Mouse (Mus musculus): ENCODE results near the gene Klhl21. TPM values are rescaled to one million over a fixed set of nuclear protein-coding genes. Genes with fewer than 3 reads are reported as not detected.

Klhl21 gene
- polyA plus RNA-seq, 1 experiment from 2014 or later = 4.2 TPM

GRCm38 (mm10) chr4:151972221-151972967 lies 36.2 kb upstream of the Klhl21 start:
- Histone ChIP-seq H3K27me3 (ENCODE audit: insufficient read depth, low read length) (no peaks in the 10 kb centered on the region), H3K9me3 (ENCODE audit: low read length) (no peaks in the 10 kb centered on the region), H3K4me3 (ENCODE audit: low read depth, low read length) (no peak overlapping the region), H3K9ac (replicated peaks) (no peak overlapping the region), H3K4me1 (ENCODE audit: insufficient read depth) (no peaks in the 10 kb centered on the region), H3K36me3 (replicated peaks; ENCODE audit: insufficient read depth, low read length) (peaks cover 61% of the 10 kb centered on the region), H3K27ac (ENCODE audit: low read depth) (no peak overlapping the region), H3K4me2 (ENCODE audit: low read depth, low read length) (no peak overlapping the region)
- DNase-seq (no peak), ATAC-seq (0 out of 2 replicates have a peak, but pooled peaks have one; percentile 21)
- no peak for TF ChIP-seq EP300 (IDR thresholded peaks at IDR 0.05; ENCODE audit: low read depth)
- peak; percentile 82 for TF ChIP-seq CTCF (IDR thresholded peaks at IDR 0.05; ENCODE audit: low read depth)
- 75% methylated on average over 10 of the region's 10 CpGs for WGBS (ENCODE audit: insufficient replicate concordance)

DNA sequence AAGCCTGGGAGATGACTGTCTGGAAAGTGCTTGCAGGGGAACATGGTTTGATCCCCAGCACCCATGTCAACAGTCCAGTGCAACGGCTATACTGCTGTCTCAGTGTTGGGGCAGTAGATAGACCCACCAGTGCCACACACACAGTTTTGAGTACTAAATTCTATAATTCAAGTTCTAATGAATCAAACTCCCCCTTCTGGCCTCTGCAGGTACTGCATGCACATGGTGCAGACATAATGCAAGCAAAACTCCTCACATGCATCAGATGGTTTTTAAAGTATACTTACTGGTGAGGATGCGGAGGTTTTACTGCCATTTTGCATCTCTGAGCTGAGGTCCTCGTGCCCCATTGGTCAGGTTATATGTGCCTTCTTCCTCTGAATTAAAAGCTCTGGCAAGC lies 33.2 kb upstream of the Klhl21 start:
- no peak overlapping the region for H3K9ac ChIP-seq (replicated peaks)
- 0 out of 2 replicates have a peak, but pooled peaks cover 2% of the 10 kb centered on the region for H3K4me1 ChIP-seq (ENCODE audit: insufficient read depth)
- H3K36me3 ChIP-seq (replicated peaks; ENCODE audit: insufficient read depth, low read length) = peaks cover 56% of the 10 kb centered on the region
- no peak overlapping the region for H3K4me3 ChIP-seq (ENCODE audit: low read depth, low read length)
- TF ChIP-seq EP300 (IDR thresholded peaks at IDR 0.05; ENCODE audit: low read depth) (no peak), CTCF (IDR thresholded peaks at IDR 0.05; ENCODE audit: low read depth) (peak; percentile 82)
- 77% methylated on average over 3 of the region's 3 CpGs for WGBS (ENCODE audit: insufficient replicate concordance)
- no peak for ATAC-seq
- H3K4me2 ChIP-seq (ENCODE audit: low read depth, low read length) = no peak overlapping the region
- no peaks in the 10 kb centered on the region for H3K9me3 ChIP-seq (ENCODE audit: low read length)
- H3K27ac ChIP-seq (ENCODE audit: low read depth) = no peak overlapping the region
- peak; percentile 72 for DNase-seq
- H3K27me3 ChIP-seq (ENCODE audit: insufficient read depth, low read length) = no peaks in the 10 kb centered on the region

- no peak overlapping the region for H3K27ac ChIP-seq (ENCODE audit: low read depth)
- no peak overlapping the region for H3K9ac ChIP-seq (replicated peaks)
- H3K4me1 ChIP-seq (ENCODE audit: insufficient read depth) = 0 out of 2 replicates have a peak, but pooled peaks cover 2% of the 10 kb centered on the region
- peaks cover 53% of the 10 kb centered on the region for H3K36me3 ChIP-seq (replicated peaks; ENCODE audit: insufficient read depth, low read length)
- ATAC-seq (peak; percentile 26), DNase-seq (peak; percentile 88)
- H3K9me3 ChIP-seq (ENCODE audit: low read length) = no peaks in the 10 kb centered on the region
- 36% methylated on average over 10 of the region's 10 CpGs for WGBS (ENCODE audit: insufficient replicate concordance)
- H3K4me3 ChIP-seq (ENCODE audit: low read depth, low read length) = no peak overlapping the region
- no peak overlapping the region for H3K4me2 ChIP-seq (ENCODE audit: low read depth, low read length)
- TF ChIP-seq EP300 (IDR thresholded peaks at IDR 0.05; ENCODE audit: low read depth) = no peak
- peak; percentile 89 for TF ChIP-seq CTCF (IDR thresholded peaks at IDR 0.05; ENCODE audit: low read depth)
- no peaks in the 10 kb centered on the region for H3K27me3 ChIP-seq (ENCODE audit: insufficient read depth, low read length)
These were observed 30.9 kb upstream of the Klhl21 start for GRCm38 (mm10) chr4:151977748-151978147.

GRCm38 (mm10) chr4:151980699-151981098 lies 27.9 kb upstream of the Klhl21 start:
- no peak overlapping the region for H3K27ac ChIP-seq (ENCODE audit: low read depth)
- no peak for TF ChIP-seq EP300 (IDR thresholded peaks at IDR 0.05; ENCODE audit: low read depth)
- peak; percentile 38 for TF ChIP-seq CTCF (IDR thresholded peaks at IDR 0.05; ENCODE audit: low read depth)
- no peak overlapping the region for H3K4me3 ChIP-seq (ENCODE audit: low read depth, low read length)
- no peak overlapping the region for H3K4me2 ChIP-seq (ENCODE audit: low read depth, low read length)
- H3K27me3 ChIP-seq (ENCODE audit: insufficient read depth, low read length) = no peaks in the 10 kb centered on the region
- peaks cover 28% of the 10 kb centered on the region for H3K36me3 ChIP-seq (replicated peaks; ENCODE audit: insufficient read depth, low read length)
- no peaks in the 10 kb centered on the region for H3K9me3 ChIP-seq (ENCODE audit: low read length)
- ATAC-seq = no peak
- WGBS (ENCODE audit: insufficient replicate concordance) = 84% methylated on average over 8 of the region's 8 CpGs
- DNase-seq = no peak
- no peak overlapping the region for H3K9ac ChIP-seq (replicated peaks)
- H3K4me1 ChIP-seq (ENCODE audit: insufficient read depth) = 0 out of 2 replicates have a peak, but pooled peaks cover 2% of the 10 kb centered on the region

GRCm38 (mm10) chr4:151981363-151981762 lies 27.2 kb upstream of the Klhl21 start:
- H3K9ac ChIP-seq (replicated peaks) = no peak overlapping the region
- no peaks in the 10 kb centered on the region for H3K27me3 ChIP-seq (ENCODE audit: insufficient read depth, low read length)
- ATAC-seq (peak; percentile 81), DNase-seq (peak; percentile 85)
- no peak overlapping the region for H3K4me3 ChIP-seq (ENCODE audit: low read depth, low read length)
- H3K4me2 ChIP-seq (ENCODE audit: low read depth, low read length) = no peak overlapping the region
- H3K36me3 ChIP-seq (replicated peaks; ENCODE audit: insufficient read depth, low read length) = peaks cover 27% of the 10 kb centered on the region
- 11% methylated on average over 5 of the region's 5 CpGs for WGBS (ENCODE audit: insufficient replicate concordance)
- no peaks in the 10 kb centered on the region for H3K9me3 ChIP-seq (ENCODE audit: low read length)
- H3K27ac ChIP-seq (ENCODE audit: low read depth) = no peak overlapping the region
- TF ChIP-seq CTCF (IDR thresholded peaks at IDR 0.05; ENCODE audit: low read depth) (peak; percentile 100), EP300 (IDR thresholded peaks at IDR 0.05; ENCODE audit: low read depth) (no peak)
- H3K4me1 ChIP-seq (ENCODE audit: insufficient read depth) = 0 out of 2 replicates have a peak, but pooled peaks cover 2% of the 10 kb centered on the region

DNA sequence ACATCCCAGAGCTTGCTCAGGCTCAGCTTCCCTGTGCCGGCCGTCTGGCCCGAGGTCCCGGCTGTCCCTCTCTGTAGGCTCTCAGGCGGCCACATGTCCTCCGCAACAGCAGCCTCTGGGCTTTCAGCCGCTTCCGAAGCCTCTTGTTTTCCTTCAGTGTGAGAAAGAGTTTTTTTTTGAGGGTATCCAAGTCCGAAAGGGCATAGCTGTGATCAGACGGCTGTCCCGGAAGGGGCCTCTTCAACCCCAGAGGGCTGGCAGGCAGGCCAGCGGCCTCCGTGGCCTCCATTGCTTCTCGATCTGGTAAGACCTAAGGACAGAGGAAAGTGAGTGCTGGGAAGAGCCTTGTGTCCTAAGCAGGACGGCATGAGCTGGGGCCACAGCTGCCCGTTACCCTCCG lies 25.6 kb upstream of the Klhl21 start:
- Histone ChIP-seq H3K9me3 (ENCODE audit: low read length) (no peaks in the 10 kb centered on the region), H3K4me1 (ENCODE audit: insufficient read depth) (peaks cover 5% of the 10 kb centered on the region), H3K27ac (ENCODE audit: low read depth) (no peak overlapping the region), H3K36me3 (replicated peaks; ENCODE audit: insufficient read depth, low read length) (peaks cover 20% of the 10 kb centered on the region), H3K9ac (replicated peaks) (no peak overlapping the region), H3K4me2 (ENCODE audit: low read depth, low read length) (no peak overlapping the region), H3K4me3 (ENCODE audit: low read depth, low read length) (no peak overlapping the region), H3K27me3 (ENCODE audit: insufficient read depth, low read length) (no peaks in the 10 kb centered on the region)
- DNase-seq = no peak
- TF ChIP-seq EP300 (IDR thresholded peaks at IDR 0.05; ENCODE audit: low read depth) (no peak), CTCF (IDR thresholded peaks at IDR 0.05; ENCODE audit: low read depth) (no peak)
- WGBS (ENCODE audit: insufficient replicate concordance) = 65% methylated on average over 17 of the region's 17 CpGs
- no peak for ATAC-seq
